Mouse (Mus musculus) intestine, embryonic 16.5 days (tissue): ENCODE measurements around the gene Lmbrd2. TPM values are rescaled to one million over a fixed set of nuclear protein-coding genes. Genes with fewer than 3 reads are reported as not detected.

Experiments used
- ATAC-seq: fragments of 200-750 bp; cut with Nextera tagmentation; 2 replicates; pipeline ENCODE4 v1.8.0; 2017; ENCODE audit warnings: moderate TSS enrichment, moderate library complexity
- H3K27ac ChIP-seq: fragments of 300-500 bp; sonication (generic); 2 replicates; pipeline ENCODE4 v1.5.1; 2014; ENCODE audit warnings: mild to moderate bottlenecking, low read length
- H3K27me3 ChIP-seq: fragments of 300-500 bp; sonication (generic); replicated peaks from 2 replicates; pipeline ENCODE4 v1.6.1; 2014; ENCODE audit warnings: low read length, control low read depth, mixed read lengths; ENCODE audit not compliant: control insufficient read depth, insufficient read depth
- H3K36me3 ChIP-seq: fragments of 300-500 bp; sonication (generic); 2 replicates; pipeline ENCODE4 v1.6.1; 2014; ENCODE audit warnings: low read length, control low read depth; ENCODE audit not compliant: control insufficient read depth, insufficient read depth
- H3K4me1 ChIP-seq: fragments of 300-500 bp; sonication (generic); 2 replicates; pipeline ENCODE4 v1.6.1; 2014; ENCODE audit warnings: low read length, control low read depth, mixed read lengths; ENCODE audit not compliant: control insufficient read depth, insufficient read depth
- H3K4me2 ChIP-seq: fragments of 300-500 bp; sonication (generic); 2 replicates; pipeline ENCODE4 v1.6.1; 2014; ENCODE audit warnings: low read depth, low read length, control low read depth
- H3K4me3 ChIP-seq: fragments of 300-500 bp; sonication (generic); 2 replicates; pipeline ENCODE4 v1.5.1; 2014; ENCODE audit warnings: mild to moderate bottlenecking, low read length
- H3K9ac ChIP-seq: fragments of 300-500 bp; sonication (generic); 2 replicates; pipeline ENCODE4 v1.6.1; 2014; ENCODE audit warnings: low read depth, low read length
- H3K9me3 ChIP-seq: fragments of 300-500 bp; sonication (generic); 2 replicates; pipeline ENCODE4 v1.6.1; 2016; ENCODE audit warnings: low read length, control low read depth; ENCODE audit not compliant: control insufficient read depth
- WGBS: fragments of 180-500 bp; shearing (Covaris S2); extraction: QIAGEN DNeasy Blood & Tissue Kit; methylation state at CpG from one replicate; pipeline ENCODE4 v1.1.7; 2014; 5-methylcytosine and 5-hydroxymethylcytosine counted together
- polyA plus RNA-seq: library from polyadenylated mRNA; unstranded; fragments of >200 nt; fragmentation: Nextera tagmentation; extraction: Ambion mirVana; gene quantifications from 2 replicates; pipeline ENCODE4 v1.2.1, GENCODE M21; 2015

The Lmbrd2 gene
- polyA plus RNA-seq, 1 experiment from 2014 or later: 3.1 TPM

GRCm38 (mm10) chr15:9111648-9112047 is 28.7 kb upstream of the Lmbrd2 start:
- Histone ChIP-seq H3K4me3 (no peak overlapping the region), H3K4me2 (no peak overlapping the region), H3K9ac (no peak overlapping the region), H3K27me3 (no peaks in the 10 kb centered on the region), H3K36me3 (peaks cover 12% of the 10 kb centered on the region; the same call in 1 of the 2 replicates), H3K9me3 (no peaks in the 10 kb centered on the region), H3K4me1 (peaks cover 9% of the 10 kb centered on the region; the same call in 1 of the 2 replicates), H3K27ac (no peak overlapping the region)
- no peak for ATAC-seq
- WGBS: 79% methylated on average over 3 of the region's 3 CpGs

GRCm38 (mm10) chr15:9113556-9113955 is 26.8 kb upstream of the Lmbrd2 start:
- no peak overlapping the region for H3K4me2 ChIP-seq
- H3K4me1 ChIP-seq: peaks cover 9% of the 10 kb centered on the region; the same call in 1 of the 2 replicates
- no peak overlapping the region for H3K9ac ChIP-seq
- no peaks in the 10 kb centered on the region for H3K9me3 ChIP-seq
- no peak overlapping the region for H3K4me3 ChIP-seq
- WGBS: 65% methylated on average over 9 of the region's 9 CpGs
- no peaks in the 10 kb centered on the region for H3K27me3 ChIP-seq
- ATAC-seq: peak; percentile 17; the same call in 1 of the 2 replicates
- peaks cover 12% of the 10 kb centered on the region; the same call in 1 of the 2 replicates for H3K36me3 ChIP-seq
- no peak overlapping the region for H3K27ac ChIP-seq

- Histone ChIP-seq H3K36me3 (peaks cover 17% of the 10 kb centered on the region), H3K4me1 (peaks cover 9% of the 10 kb centered on the region; the same call in 1 of the 2 replicates), H3K27me3 (no peaks in the 10 kb centered on the region), H3K9ac (no peak overlapping the region), H3K27ac (no peak overlapping the region), H3K4me3 (no peak overlapping the region), H3K4me2 (no peak overlapping the region), H3K9me3 (no peaks in the 10 kb centered on the region)
- 65% methylated on average over 4 of the region's 4 CpGs for WGBS
- peak; percentile 64 for ATAC-seq
These were observed 26.2 kb upstream of the Lmbrd2 start for GRCm38 (mm10) chr15:9114131-9114530.

GRCm38 (mm10) chr15:9114599-9114998 is 25.8 kb upstream of the Lmbrd2 start:
- peak; percentile 48 for ATAC-seq
- H3K9ac ChIP-seq: no peak overlapping the region
- no peak overlapping the region for H3K4me3 ChIP-seq
- no peak overlapping the region for H3K27ac ChIP-seq
- peaks cover 17% of the 10 kb centered on the region for H3K36me3 ChIP-seq
- H3K4me1 ChIP-seq: peaks cover 9% of the 10 kb centered on the region; the same call in 1 of the 2 replicates
- WGBS: 34% methylated on average over 5 of the region's 5 CpGs
- no peaks in the 10 kb centered on the region for H3K27me3 ChIP-seq
- H3K9me3 ChIP-seq: no peaks in the 10 kb centered on the region
- no peak overlapping the region for H3K4me2 ChIP-seq

DNA sequence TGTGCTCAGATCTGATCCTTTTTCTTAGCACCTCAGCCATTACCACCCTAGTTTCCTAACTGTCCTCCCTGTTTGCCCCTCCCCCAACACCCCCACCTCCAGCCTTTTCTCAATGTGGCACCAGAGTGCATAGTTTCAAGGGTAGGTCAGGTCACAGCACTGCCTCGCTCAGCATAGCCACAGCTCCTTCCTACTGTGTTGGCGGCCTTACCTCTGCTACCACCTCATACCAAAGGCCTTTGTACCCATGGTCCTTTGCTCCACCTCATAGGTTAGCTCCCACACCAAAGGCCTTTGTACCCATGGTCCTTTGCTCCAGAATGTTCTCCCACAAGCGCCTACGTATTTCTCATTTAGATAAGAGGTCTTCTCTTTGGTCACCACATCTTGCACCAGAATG is 21.5 kb upstream of the Lmbrd2 start:
- Histone ChIP-seq H3K27me3 (no peaks in the 10 kb centered on the region), H3K36me3 (peaks cover 16% of the 10 kb centered on the region), H3K4me2 (no peak overlapping the region), H3K4me1 (peaks cover 6% of the 10 kb centered on the region; the same call in 1 of the 2 replicates), H3K4me3 (no peak overlapping the region), H3K9me3 (no peaks in the 10 kb centered on the region), H3K9ac (no peak overlapping the region), H3K27ac (no peak overlapping the region)
- ATAC-seq: no peak
- 92% methylated on average over 4 of the region's 4 CpGs for WGBS

DNA sequence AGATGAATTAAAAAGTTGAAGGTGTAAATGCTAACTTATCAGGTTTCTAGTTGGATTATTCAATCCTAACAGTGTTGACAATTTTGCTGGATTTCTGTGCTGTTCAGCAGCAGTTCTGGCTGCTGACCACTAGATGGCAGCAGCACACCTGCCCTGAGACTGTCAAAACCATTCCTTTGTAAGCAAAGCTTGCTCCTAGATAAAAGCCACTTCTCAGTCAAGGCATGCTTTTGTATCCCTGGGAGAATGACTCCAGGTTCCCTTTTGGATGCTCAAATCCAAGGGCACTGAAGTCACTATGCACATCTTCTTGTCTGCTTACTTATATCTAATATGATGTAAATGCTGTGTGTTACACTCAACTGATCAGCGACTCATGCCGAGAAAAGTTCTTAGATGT is 20.3 kb upstream of the Lmbrd2 start:
- Histone ChIP-seq H3K4me3 (no peak overlapping the region), H3K27ac (no peak overlapping the region), H3K36me3 (peaks cover 11% of the 10 kb centered on the region), H3K9ac (no peak overlapping the region), H3K9me3 (no peaks in the 10 kb centered on the region), H3K4me2 (no peak overlapping the region), H3K27me3 (no peaks in the 10 kb centered on the region), H3K4me1 (no peaks in the 10 kb centered on the region)
- ATAC-seq: 0 out of 2 replicates have a peak, but pooled peaks have one; percentile 30
- WGBS: 93% methylated on average over 2 of the region's 2 CpGs

GRCm38 (mm10) chr15:9122989-9123388 is 17.4 kb upstream of the Lmbrd2 start:
- Histone ChIP-seq H3K9ac (no peak overlapping the region), H3K4me1 (no peaks in the 10 kb centered on the region), H3K27ac (no peak overlapping the region), H3K4me3 (no peak overlapping the region), H3K36me3 (peaks cover 9% of the 10 kb centered on the region), H3K4me2 (no peak overlapping the region), H3K9me3 (no peaks in the 10 kb centered on the region), H3K27me3 (no peaks in the 10 kb centered on the region)
- no peak for ATAC-seq
- 92% methylated on average over 4 of the region's 4 CpGs for WGBS

DNA sequence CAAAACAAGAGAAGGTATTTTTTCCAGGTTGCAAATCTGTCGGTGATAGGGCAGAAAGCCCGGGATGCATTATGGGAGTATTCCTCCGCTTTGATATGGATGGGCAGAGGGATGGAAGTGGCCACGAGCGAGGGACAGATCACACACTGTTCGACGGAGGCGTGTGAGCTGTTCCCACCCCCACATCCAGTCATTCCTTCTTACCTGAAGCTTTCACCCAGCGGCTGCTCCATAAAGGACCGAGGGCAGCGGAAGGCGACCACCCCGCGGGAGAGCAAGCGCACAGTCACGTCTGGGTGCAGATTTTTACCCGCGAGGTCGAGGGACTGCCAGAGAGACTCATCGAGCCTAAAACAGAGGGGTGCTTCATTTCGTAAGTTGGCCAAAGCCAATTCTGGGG is 15.5 kb upstream of the Lmbrd2 start:
- Histone ChIP-seq H3K27ac (no peak overlapping the region), H3K4me1 (no peaks in the 10 kb centered on the region), H3K4me2 (no peak overlapping the region), H3K4me3 (no peak overlapping the region), H3K9ac (no peak overlapping the region), H3K36me3 (peaks cover 4% of the 10 kb centered on the region; the same call in 1 of the 2 replicates), H3K27me3 (no peaks in the 10 kb centered on the region), H3K9me3 (no peaks in the 10 kb centered on the region)
- WGBS: 91% methylated on average over 21 of the region's 21 CpGs
- ATAC-seq: no peak

- Histone ChIP-seq H3K4me2 (no peak overlapping the region), H3K36me3 (peaks cover 9% of the 10 kb centered on the region; the same call in 1 of the 2 replicates), H3K4me1 (peaks cover 7% of the 10 kb centered on the region), H3K9me3 (no peaks in the 10 kb centered on the region), H3K27ac (no peak overlapping the region), H3K4me3 (no peak overlapping the region), H3K27me3 (no peaks in the 10 kb centered on the region), H3K9ac (no peak overlapping the region)
- 84% methylated on average over 7 of the region's 7 CpGs for WGBS
- ATAC-seq: no peak
These were observed 13.1 kb upstream of the Lmbrd2 start for GRCm38 (mm10) chr15:9127051-9127791.
